Mouse (Mus musculus) CH12.LX (cell line): Measurements from ENCODE around the gene Eif3b. TPM values are rescaled to one million over a fixed set of nuclear protein-coding genes. Genes with fewer than 3 reads are reported as not detected.
A peak's percentile ranks its signal among the peaks of the same experiment; 100 is the strongest.

Experiments used
- DNase-seq: peaks from one replicate; pipeline ENCODE4 v3.0.0-alpha.2; 2013; ENCODE audit errors: extremely low read depth
- H3K27ac ChIP-seq: 2 replicates; pipeline ENCODE4 v1.5.1; 2012; ENCODE audit warnings: low read depth, mild to moderate bottlenecking, control low read depth, moderate library complexity; ENCODE audit not compliant: insufficient read depth
- H3K27me3 ChIP-seq: replicated peaks from 2 replicates; pipeline ENCODE3; 2012; ENCODE audit warnings: inconsistent platforms
- H3K36me3 ChIP-seq, 2 experiments: replicated peaks in 1 of 2; 2 replicates each; pipeline versions ENCODE3 to v1.6.1; 2012; ENCODE audit warnings: inconsistent platforms in 1 of 2, low read length in 1 of 2, mild to moderate bottlenecking in 1 of 2, mixed read lengths in 1 of 2, moderate library complexity in 1 of 2; ENCODE audit not compliant: control insufficient read depth in 1 of 2, insufficient read depth in 1 of 2
- H3K4me1 ChIP-seq, 2 experiments: 2 replicates each; pipeline ENCODE4 v1.6.1; 2012; ENCODE audit warnings: inconsistent platforms in 1 of 2, moderate library complexity in 1 of 2; ENCODE audit not compliant: insufficient read depth in 2 of 2, control insufficient read depth in 1 of 2
- H3K4me2 ChIP-seq: 2 replicates; pipeline ENCODE4 v1.6.1; 2012; ENCODE audit warnings: low read depth, mild to moderate bottlenecking, control low read depth; ENCODE audit not compliant: poor library complexity, insufficient read depth, severe bottlenecking
- H3K4me3 ChIP-seq, 3 experiments: fragments of 150-350 bp in 1 of 3; sonication (generic) in 1 of 3; replicated peaks in 1 of 3; 2 replicates each; pipeline versions ENCODE3 to v1.5.1; 2011 to 2012; ENCODE audit warnings: low read depth in 2 of 3, low read length in 2 of 3, mild to moderate bottlenecking in 2 of 3, moderate library complexity in 2 of 3, control low read depth in 1 of 3, improper control_type of control experiment in 1 of 3, inconsistent platforms in 1 of 3, mixed read lengths in 1 of 3; ENCODE audit not compliant: poor library complexity in 1 of 3
- H3K79me2 ChIP-seq: replicated peaks from 2 replicates; pipeline ENCODE4 v1.6.1; 2012; ENCODE audit warnings: mild to moderate bottlenecking, moderate library complexity; ENCODE audit not compliant: control insufficient read depth, poor library complexity, insufficient read depth, severe bottlenecking; ENCODE audit errors: extremely low read depth
- H3K9ac ChIP-seq: 2 replicates; pipeline ENCODE4 v1.6.1; 2012; ENCODE audit warnings: low read depth, mild to moderate bottlenecking, control low read depth, moderate library complexity; ENCODE audit not compliant: insufficient read depth
- H3K9me3 ChIP-seq: replicated peaks from 2 replicates; pipeline ENCODE3; 2012; ENCODE audit warnings: low read length, inconsistent platforms, mixed read lengths
- CHD2 ChIP-seq: IDR thresholded peaks from 2 replicates; pipeline ENCODE4 v1.6.1; 2011; ENCODE audit warnings: low read length, improper control_type of control experiment
- CTCF ChIP-seq, 2 experiments: IDR thresholded peaks in 1 of 2; conservative IDR thresholded peaks in 1 of 2; 2 replicates each; pipeline ENCODE4 v1.5.1; 2011 to 2012; ENCODE audit warnings: low read depth in 2 of 2, low read length in 2 of 2, improper control_type of control experiment in 1 of 2, inconsistent platforms in 1 of 2, mild to moderate bottlenecking in 1 of 2, moderate library complexity in 1 of 2
- E2F4 ChIP-seq: IDR thresholded peaks from 2 replicates; pipeline ENCODE4 v1.6.1; 2011; ENCODE audit warnings: low read depth, low read length, improper control_type of control experiment; ENCODE audit not compliant: insufficient replicate concordance
- ELF1 ChIP-seq: IDR thresholded peaks from 2 replicates; pipeline ENCODE4 v1.6.1; 2014; ENCODE audit warnings: low read depth, mild to moderate bottlenecking, inconsistent platforms, low read length, improper control_type of control experiment
- HCFC1 ChIP-seq: IDR thresholded peaks from 2 replicates; pipeline ENCODE4 v1.6.1; 2012; ENCODE audit warnings: low read depth, mild to moderate bottlenecking, inconsistent platforms, low read length, improper control_type of control experiment
- IRF4 ChIP-seq: IDR thresholded peaks from 2 replicates; pipeline ENCODE4 v1.6.1; 2014; ENCODE audit warnings: low read depth, mild to moderate bottlenecking, inconsistent platforms, low read length, improper control_type of control experiment
- JUN ChIP-seq: IDR thresholded peaks from 2 replicates; pipeline ENCODE4 v1.6.1; 2011; ENCODE audit warnings: low read depth, mild to moderate bottlenecking, low read length, improper control_type of control experiment, moderate library complexity; ENCODE audit not compliant: insufficient read depth
- KAT2A ChIP-seq: IDR thresholded peaks from 2 replicates; pipeline ENCODE4 v1.6.1; 2012; ENCODE audit warnings: low read length, improper control_type of control experiment, inconsistent platforms; ENCODE audit not compliant: insufficient replicate concordance
- MAFK ChIP-seq: IDR thresholded peaks from 2 replicates; pipeline ENCODE4 v1.6.1; 2011; ENCODE audit warnings: low read length, improper control_type of control experiment; ENCODE audit not compliant: insufficient replicate concordance
- MAX ChIP-seq: IDR thresholded peaks from 2 replicates; pipeline ENCODE4 v1.6.1; 2011; ENCODE audit warnings: low read length, improper control_type of control experiment
- MAZ ChIP-seq: IDR thresholded peaks from 2 replicates; pipeline ENCODE4 v1.6.1; 2012; ENCODE audit warnings: low read depth, mild to moderate bottlenecking, inconsistent platforms, low read length, improper control_type of control experiment, moderate library complexity
- MEF2A ChIP-seq: IDR thresholded peaks from 2 replicates; pipeline ENCODE4 v1.6.1; 2014; ENCODE audit warnings: low read depth, mild to moderate bottlenecking, inconsistent platforms, low read length, improper control_type of control experiment, borderline replicate concordance
- MXI1 ChIP-seq: IDR thresholded peaks from 2 replicates; pipeline ENCODE4 v1.6.1; 2011; ENCODE audit warnings: mild to moderate bottlenecking, low read depth, low read length, improper control_type of control experiment
- NRF1 ChIP-seq: IDR thresholded peaks from 2 replicates; pipeline ENCODE4 v1.6.1; 2014; ENCODE audit warnings: low read depth, mild to moderate bottlenecking, inconsistent platforms, low read length, improper control_type of control experiment, moderate library complexity
- PAX5 ChIP-seq: IDR thresholded peaks from 2 replicates; pipeline ENCODE4 v1.6.1; 2012; ENCODE audit warnings: low read length, inconsistent platforms, mixed read lengths
- RAD21 ChIP-seq: IDR thresholded peaks from 2 replicates; pipeline ENCODE4 v1.6.1; 2011; ENCODE audit warnings: low read depth, mild to moderate bottlenecking, low read length, improper control_type of control experiment, moderate library complexity
- SMC3 ChIP-seq: IDR thresholded peaks from 2 replicates; pipeline ENCODE4 v1.6.1; 2011; ENCODE audit warnings: low read depth, low read length, improper control_type of control experiment
- TBP ChIP-seq: conservative IDR thresholded peaks from 2 replicates; pipeline ENCODE4 v1.6.1; 2011; ENCODE audit warnings: low read depth, low read length, improper control_type of control experiment
- UBTF ChIP-seq: IDR thresholded peaks from 2 replicates; pipeline ENCODE4 v1.6.1; 2012; ENCODE audit warnings: low read depth, mild to moderate bottlenecking, inconsistent platforms, low read length, improper control_type of control experiment, moderate library complexity
- ZC3H11A ChIP-seq: IDR thresholded peaks from 2 replicates; pipeline ENCODE4 v1.6.1; 2012; ENCODE audit warnings: low read depth, mild to moderate bottlenecking, inconsistent platforms, low read length, improper control_type of control experiment
- ZKSCAN1 ChIP-seq: IDR thresholded peaks from 2 replicates; pipeline ENCODE4 v1.6.1; 2012; ENCODE audit warnings: low read depth, inconsistent platforms, low read length, improper control_type of control experiment, borderline replicate concordance
- ZNF384 ChIP-seq: IDR thresholded peaks from 2 replicates; pipeline ENCODE4 v1.6.1; 2012; ENCODE audit warnings: low read depth, low read length, improper control_type of control experiment, inconsistent platforms
- dilution Hi-C: fragments of 300-500 bp; cut with MboI; formaldehyde crosslinking; loops from 2 replicates; pipeline ENCODE4 v1.14.3; 2020; ENCODE audit warnings: low sequenced_read_pairs; ENCODE audit not compliant: extremely low pct_unique_long_range_greater_than_20kb, extremely low pct_ligation_motif_present
- in situ Hi-C: fragments of 300-500 bp; cut with MboI; formaldehyde crosslinking; loops from 3 replicates; pipeline ENCODE4 v1.14.3; 2019; ENCODE audit warnings: low sequenced_read_pairs, low pct_ligation_motif_present, low pct_unique_long_range_greater_than_20kb, mixed read lengths
- polyA plus RNA-seq: library from polyadenylated mRNA; unstranded; fragments of >175 nt; gene quantifications from 2 replicates; pipeline ENCODE4 v1.2.1, GENCODE M21; 2012; ENCODE audit warnings: low read depth; ENCODE audit not compliant: insufficient read length
- total RNA-seq, 2 experiments: library from RNA; depleted of rRNA; stranded (reverse); fragments of 300-350 nt in 1 of 2; fragments of >200 nt in 1 of 2; gene quantifications; 2 replicates each; pipeline ENCODE4 v1.2.3; 2012 to 2014

The Eif3b gene
- total and polyA plus RNA-seq, 3 experiments, result 79.5 to 521 (median 218) TPM

DNA sequence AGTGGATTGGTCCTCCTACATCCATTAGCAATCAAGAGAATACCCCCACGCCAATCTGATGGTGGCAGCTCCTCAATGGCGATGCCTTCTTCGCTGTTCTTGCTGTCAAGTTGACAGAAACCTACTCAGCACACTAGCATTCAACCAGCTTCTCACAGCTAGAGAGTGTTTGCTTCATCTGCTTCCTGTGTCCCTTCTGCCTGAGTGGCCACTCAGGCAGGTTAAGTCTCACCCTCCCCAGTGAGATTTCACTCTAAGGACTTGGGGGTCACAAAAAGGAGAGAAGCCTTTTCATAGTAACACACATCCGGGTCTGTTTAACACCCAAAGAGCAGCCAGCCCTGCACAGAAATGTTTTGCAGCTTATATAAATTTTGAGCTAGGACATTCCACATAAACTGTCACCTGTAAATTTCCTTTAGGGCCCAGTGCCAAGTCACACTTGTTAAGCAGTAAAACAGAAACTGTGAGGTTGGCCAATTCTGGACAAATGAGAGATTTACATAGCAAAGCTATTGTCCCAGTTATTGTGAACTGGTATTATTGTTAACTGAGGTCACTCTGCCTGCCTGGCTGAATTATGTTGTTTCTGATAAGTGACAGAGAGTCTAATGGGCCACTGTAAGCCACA lies 16.4 kb upstream of the Eif3b start:
- DNase-seq, result no peak
- no peak overlapping the region for H3K9ac ChIP-seq
- H3K79me2 ChIP-seq, result no peaks in the 10 kb centered on the region
- peaks cover 5 to 12% of the 10 kb centered on the region in 2 experiments; a peak in 3 of 4 replicates for H3K4me1 ChIP-seq
- H3K4me2 ChIP-seq, result no peak overlapping the region
- no peaks in the 10 kb centered on the region for H3K36me3 ChIP-seq
- H3K27me3 ChIP-seq, result peaks cover 3% of the 10 kb centered on the region
- TF ChIP-seq RAD21 (no peak), MAFK (no peak)
- in situ Hi-C loops (loop anchor here (25.0 kb wide), 1 partner anchor 215 kb away; no protein-coding TSS in a partner anchor), dilution Hi-C loops (no loop called here)
- peaks cover 5% of the 10 kb centered on the region for H3K9me3 ChIP-seq
- no peak overlapping the region for H3K4me3 ChIP-seq
- no peak overlapping the region for H3K27ac ChIP-seq

DNA sequence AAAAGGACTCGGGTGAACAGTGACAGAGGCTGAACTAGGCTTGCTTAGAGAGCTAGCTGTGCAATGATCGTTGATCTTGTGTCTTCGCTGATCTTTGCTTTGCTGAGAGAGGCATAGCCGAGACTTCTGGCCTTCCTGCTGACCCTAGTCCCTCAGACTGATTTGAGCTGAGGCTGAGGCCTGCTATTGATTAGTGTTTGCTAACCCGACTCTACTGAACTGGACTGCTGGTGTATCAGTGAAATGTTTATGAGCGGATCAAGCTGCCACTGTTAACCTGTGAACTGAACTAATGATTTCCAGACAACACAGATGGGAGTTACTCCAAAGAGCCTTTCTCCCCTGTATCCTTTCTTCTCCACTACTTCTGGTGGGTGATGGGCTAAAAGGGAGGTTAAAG lies 14.0 kb upstream of the Eif3b start:
- Histone ChIP-seq H3K4me1 (peaks cover 5 to 12% of the 10 kb centered on the region in 2 experiments; a peak in 3 of 4 replicates), H3K9me3 (peaks cover 11% of the 10 kb centered on the region)
- dilution Hi-C loops, result no loop called here

DNA sequence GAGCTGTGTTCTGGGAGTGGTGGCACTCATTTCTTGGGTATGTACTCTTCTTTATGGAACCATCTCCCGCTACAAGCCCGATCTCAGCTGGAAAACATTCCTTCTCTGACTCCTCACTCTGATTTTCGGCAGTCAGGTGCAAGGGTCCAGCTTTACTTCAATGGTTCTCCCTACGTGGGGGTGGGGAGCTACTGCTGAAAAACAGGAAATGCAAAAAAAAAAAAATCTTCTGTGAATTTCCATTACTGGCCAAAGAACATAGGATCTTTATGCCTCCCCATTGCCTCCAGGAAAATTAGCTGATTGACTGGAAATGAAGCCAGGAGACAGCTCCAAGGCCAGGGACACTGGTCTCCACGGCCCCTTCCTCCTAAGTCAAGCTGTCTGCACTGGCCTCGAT lies 12.5 kb upstream of the Eif3b start:
- Histone ChIP-seq H3K27ac (no peak overlapping the region), H3K4me2 (no peak overlapping the region)
- TF ChIP-seq ELF1 (0 out of 2 replicates have a peak, but pooled peaks have one; percentile 8), ZC3H11A (no peak), ZNF384 (peak; percentile 73), HCFC1 (no peak), MAX (no peak)
- TF ChIP-seq, all 38 proteins: peak for 2
- Histone ChIP-seq H3K9me3 (peaks cover 9% of the 10 kb centered on the region), H3K27me3 (no peaks in the 10 kb centered on the region), H3K9ac (no peak overlapping the region), H3K79me2 (no peaks in the 10 kb centered on the region), H3K4me1 (peaks cover 5 to 12% of the 10 kb centered on the region in 2 experiments; a peak in 3 of 4 replicates), H3K36me3 (no peaks in the 10 kb centered on the region), H3K4me3 (no peak overlapping the region)
- in situ Hi-C loops (loop anchor here (25.0 kb wide), 1 partner anchor 219 kb away; no protein-coding TSS in a partner anchor), dilution Hi-C loops (no loop called here)
- DNase-seq, result no peak

More for the DNA sequence above, 14.0 kb upstream of the Eif3b start:
- Histone ChIP-seq H3K27ac (no peak overlapping the region), H3K36me3 (no peaks in the 10 kb centered on the region), H3K27me3 (no peaks in the 10 kb centered on the region), H3K79me2 (no peaks in the 10 kb centered on the region), H3K9ac (no peak overlapping the region), H3K4me2 (no peak overlapping the region), H3K4me3 (no peak overlapping the region)
- DNase-seq, result no peak
- in situ Hi-C loops, result loop anchor here (25.0 kb wide), 1 partner anchor 218 kb away; no protein-coding TSS in a partner anchor
- no peak for TF ChIP-seq MEF2A
- TF ChIP-seq E2F4, result no peak
- no peak for TF ChIP-seq TBP
- TF ChIP-seq KAT2A, result no peak
- no peak for TF ChIP-seq PAX5
- no peak for TF ChIP-seq MAFK
- no peak for TF ChIP-seq UBTF
- TF ChIP-seq MAZ, result no peak
- no peak for TF ChIP-seq ELF1
- TF ChIP-seq JUN, result no peak
- TF ChIP-seq CTCF (conservative IDR thresholded peaks at IDR 0.05 in 1 of 2, IDR thresholded peaks at IDR 0.05 in 1 of 2; ENCODE audit: low read depth in 2 of 2, low read length in 2 of 2), result no peak
- TF ChIP-seq IRF4, result no peak
- no peak for TF ChIP-seq MXI1
- TF ChIP-seq CHD2, result no peak
- TF ChIP-seq MAX, result no peak
- TF ChIP-seq NRF1, result no peak
- no peak for TF ChIP-seq SMC3
- TF ChIP-seq ZKSCAN1, result no peak
